Mouse (Mus musculus): ENCODE measurements around the gene Cdk1.

DNA sequence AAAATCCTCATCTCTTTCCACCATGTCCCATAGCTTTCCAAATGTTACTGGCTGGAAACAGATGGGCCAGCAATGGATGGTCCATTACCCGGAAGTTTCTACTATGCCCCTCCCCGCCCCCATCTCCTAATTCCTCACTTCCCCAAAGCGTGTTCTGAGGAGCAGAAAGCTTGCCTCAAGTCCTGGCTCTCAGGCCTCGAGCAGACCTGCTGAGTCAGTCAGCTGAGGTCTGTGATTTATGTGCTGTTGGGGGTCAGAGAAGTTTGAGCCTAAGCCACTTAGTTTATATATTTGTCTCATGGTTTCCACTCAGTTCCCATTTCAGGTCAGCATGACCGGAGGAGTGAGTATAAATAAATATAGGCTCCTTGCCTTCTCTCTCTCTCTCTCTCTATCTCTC, 43.6 kb downstream of the Cdk1 start:
- no peak for TF ChIP-seq GATA1 (IDR thresholded peaks at IDR 0.05; ENCODE audit: borderline replicate concordance, low read length)
- no peak for TF ChIP-seq FLI1 (IDR thresholded peaks at IDR 0.05; ENCODE audit: low read length)

Data from megakaryocyte, embryonic 14.5 days (primary cell).